Mouse (Mus musculus) embryo, embryonic 10 days (tissue): ENCODE results near the gene Tfr2.
A peak's percentile ranks its signal among the peaks of the same experiment; 100 is the strongest.
"Not testable (repeated sequence)": the region's sequence is repeated elsewhere in the genome, so short reads cannot be mapped to it uniquely, and the experiment has no call there.

ENCODE experiments used
- DNase-seq: peaks from one replicate; pipeline ENCODE4 v3.0.0-alpha.2; 2015; ENCODE audit warnings: low spot score

Gene Tfr2

DNA sequence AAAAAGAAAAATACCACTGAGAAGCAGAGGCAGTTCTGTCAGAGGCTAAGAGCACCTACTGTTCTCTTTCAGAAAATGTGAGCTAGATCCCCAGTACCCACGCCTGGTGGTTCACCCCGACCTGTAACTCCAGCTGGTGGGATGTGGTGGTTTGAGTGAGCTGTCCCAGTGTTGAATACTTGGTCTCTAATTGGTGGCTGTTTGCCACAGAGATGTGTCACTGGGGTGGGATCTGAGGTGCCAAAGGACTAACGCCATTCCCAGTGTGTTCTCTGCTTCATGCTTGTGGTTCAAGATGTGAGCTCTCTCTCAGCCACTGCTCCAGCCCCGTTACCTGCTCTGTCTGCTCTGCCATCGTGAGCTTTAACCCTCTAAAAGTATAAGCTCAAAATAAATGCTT lies 20.9 kb downstream of the Tfr2 start:
- DNase-seq: no peak

DNA sequence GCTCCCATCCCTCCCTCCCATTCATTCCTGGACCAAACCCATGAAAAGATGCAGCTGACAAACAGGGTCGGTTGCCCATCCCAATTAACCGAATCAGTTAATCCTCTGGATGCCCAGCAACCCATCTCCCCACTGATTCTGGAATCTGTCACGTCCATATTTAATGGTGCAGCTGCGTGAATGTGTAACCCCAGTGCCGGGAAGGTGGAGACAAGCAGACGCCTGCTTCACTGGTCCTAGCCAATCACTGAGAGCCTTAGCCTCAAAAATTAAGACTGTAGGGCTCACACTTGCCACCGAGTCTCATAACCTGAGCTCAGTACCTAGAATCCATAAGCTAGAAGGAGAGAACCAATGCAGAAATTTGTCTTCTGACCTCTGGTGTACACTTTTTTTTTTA lies 26.3 kb downstream of the Tfr2 start:
- no peak for DNase-seq

DNA sequence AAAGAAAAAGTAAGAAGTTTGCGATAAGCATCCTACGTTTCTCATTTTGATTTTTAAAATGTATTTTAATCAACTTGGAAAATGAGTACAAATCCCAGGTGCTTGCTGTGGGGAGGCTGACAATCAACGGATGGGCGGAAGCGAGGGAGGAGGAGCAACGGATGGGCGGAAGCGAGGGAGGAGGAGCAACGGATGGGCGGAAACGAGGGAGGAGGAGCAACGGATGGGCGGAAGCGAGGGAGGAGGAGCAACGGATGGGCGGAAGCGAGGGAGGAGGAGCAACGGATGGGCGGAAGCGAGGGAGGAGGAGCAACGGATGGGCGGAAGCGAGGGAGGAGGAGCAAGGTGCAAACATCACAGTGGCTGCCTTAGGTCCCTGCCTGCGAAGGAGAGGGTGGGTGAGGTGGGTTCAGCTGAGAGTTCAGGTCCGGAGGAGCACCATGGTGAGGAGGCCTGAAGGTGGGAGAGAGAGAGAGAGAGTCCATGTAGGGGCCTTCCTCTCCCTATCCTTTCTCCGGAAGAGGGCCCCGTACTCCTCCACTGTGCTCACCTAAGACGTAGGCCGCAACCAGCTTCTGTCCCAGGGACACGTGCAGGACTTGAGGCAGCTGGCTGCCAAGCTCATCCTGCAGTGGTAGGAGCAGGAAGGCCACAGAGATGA lies 27.1 kb downstream of the Tfr2 start:
- DNase-seq: peak; percentile 29

DNA sequence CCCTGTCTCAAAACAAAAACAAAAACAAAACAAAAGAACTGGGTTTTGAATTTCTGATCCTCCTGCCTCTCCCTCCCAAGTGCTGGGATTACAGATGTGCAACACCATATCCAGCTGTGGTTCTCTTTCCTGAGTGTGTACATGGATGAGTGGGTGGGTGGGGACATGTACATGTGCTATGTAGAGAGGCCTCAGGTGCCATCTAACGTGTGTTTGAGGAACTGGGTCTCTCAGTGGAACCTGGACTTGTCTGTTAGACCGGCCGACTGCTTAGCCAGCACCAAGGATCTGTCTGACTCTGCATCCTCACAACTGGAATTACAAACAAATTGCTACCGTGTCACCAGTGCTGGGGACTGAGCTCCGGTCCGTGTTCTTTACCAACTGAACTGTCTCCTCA lies 28.0 kb downstream of the Tfr2 start:
- no peak for DNase-seq

DNA sequence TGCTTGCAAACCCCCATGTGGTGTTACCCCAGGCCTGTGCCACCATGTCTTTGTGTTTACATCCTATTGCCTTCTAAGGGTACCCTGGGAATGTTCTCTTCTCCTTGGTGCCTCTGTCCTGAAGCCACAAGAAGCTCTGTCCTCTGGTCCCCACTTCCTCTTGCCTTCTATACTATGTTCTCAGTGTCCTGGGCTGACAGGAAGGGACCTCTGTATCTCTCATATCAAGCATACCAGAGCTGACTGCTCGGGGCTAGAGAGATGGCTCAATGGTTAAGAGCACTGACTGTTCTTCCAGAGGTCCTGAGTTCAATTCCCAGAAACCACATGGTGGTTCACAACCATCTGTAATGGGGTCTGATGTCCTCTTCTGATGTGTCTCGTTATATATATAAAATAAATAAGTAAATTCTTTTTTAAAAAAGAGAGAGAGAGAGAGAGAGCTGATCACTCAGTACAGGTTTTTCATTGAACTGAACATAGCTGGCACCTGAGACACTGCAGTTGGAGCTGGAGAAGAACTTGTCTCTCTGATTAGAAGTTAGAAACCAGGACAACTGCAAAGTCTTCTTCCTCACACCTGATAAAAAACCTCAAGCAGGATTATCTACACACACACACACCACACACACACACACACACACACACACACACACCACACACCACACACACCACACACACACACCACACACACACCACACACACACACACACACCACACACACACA lies 28.6 kb downstream of the Tfr2 start:
- no peak for DNase-seq

DNA sequence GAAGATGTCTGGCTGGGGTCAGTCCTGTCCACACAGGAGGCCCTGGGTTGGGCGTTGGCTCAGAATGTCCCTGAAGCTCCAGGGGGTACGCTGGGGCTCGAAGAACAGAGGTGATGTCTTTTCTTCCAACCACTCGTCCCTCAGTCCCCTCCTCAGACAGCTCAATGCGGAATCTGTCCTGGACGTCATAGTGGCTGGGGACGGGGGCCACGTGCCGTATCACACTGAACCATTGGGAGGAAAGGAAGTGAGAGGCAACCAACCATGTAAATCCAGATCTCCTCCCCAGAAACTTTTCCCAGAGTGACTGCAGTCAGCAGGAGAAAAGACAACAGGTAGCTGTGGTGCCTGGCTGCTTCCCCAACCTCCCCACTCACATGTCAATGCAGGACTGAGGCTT lies 30.0 kb downstream of the Tfr2 start:
- no peak for DNase-seq

DNA sequence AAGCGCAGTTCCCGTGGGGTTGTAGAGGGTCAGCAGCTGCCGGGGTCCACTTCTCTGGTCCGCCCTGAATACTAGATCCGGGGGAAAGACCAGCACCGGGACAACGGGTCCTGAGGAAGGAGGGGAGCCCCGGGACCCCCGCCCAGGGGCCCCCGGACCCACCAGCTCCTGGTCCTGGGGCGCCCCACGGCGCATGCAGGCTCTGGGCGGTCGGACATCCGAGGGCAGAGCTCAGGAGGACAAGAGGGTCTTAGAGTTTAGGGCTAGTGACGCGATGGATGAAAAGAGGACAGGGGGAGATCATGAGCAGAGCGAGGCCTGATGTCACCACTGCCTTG lies 30.6 kb downstream of the Tfr2 start:
- no peak for DNase-seq

DNA sequence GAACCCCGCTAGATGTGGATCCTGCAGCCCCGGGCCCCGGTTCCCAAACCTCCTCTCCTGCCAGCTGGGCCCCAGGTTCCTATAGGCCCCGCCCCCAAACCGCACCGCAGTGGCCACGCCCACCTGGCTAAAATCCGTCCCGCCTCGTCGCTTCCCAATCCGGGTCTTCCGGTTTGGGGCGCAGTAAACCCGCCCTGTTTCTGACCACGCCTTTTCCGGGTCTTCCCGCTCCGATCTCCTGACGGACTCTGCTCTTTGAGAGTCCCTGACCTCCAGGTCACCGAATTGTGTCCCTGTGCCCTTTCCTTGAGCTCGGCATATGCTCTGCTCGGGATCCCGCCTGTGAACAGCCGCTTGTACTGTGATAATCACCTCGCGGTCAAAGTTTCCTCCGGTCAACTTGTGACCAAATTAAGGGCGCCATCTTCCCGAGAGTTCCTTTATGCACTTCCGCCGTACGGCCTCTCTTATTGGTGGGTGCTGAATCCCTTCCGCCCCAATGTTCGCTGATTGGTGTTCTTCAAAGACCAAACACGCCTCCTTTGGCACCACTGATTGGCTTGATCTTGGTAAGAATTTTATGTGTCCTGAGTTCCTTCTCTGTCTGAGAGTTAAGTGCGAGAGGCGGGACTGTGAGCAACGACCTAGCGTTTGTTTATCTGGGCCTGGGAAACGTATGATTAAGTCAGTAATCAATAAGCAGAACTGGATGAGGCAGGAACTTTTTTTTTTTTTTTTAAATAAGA lies 31.2 kb downstream of the Tfr2 start, which contains the start of gene Mospd3:
Mospd3 (minus strand) TSS at position 440 of the 746 bp plus-strand sequence.
- peak; percentile 98 for DNase-seq

DNA sequence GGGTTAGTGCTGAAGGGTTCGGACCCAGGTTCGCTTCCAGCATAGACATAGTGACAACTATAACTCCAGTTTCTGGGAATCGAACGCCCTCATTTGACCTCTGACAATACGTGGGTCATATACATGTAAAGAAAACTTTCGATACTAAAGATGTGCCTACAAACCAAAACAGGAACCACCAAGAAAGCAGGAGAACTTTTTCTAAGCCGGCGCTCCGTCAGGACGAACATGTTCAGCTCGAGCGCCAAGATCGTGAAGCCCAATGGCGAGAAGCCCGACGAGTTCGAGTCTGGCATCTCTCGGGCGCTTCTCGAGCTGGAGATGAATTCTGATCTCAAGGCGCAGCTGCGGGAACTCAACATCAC lies 31.7 kb downstream of the Tfr2 start:
- peak; percentile 53 for DNase-seq

DNA sequence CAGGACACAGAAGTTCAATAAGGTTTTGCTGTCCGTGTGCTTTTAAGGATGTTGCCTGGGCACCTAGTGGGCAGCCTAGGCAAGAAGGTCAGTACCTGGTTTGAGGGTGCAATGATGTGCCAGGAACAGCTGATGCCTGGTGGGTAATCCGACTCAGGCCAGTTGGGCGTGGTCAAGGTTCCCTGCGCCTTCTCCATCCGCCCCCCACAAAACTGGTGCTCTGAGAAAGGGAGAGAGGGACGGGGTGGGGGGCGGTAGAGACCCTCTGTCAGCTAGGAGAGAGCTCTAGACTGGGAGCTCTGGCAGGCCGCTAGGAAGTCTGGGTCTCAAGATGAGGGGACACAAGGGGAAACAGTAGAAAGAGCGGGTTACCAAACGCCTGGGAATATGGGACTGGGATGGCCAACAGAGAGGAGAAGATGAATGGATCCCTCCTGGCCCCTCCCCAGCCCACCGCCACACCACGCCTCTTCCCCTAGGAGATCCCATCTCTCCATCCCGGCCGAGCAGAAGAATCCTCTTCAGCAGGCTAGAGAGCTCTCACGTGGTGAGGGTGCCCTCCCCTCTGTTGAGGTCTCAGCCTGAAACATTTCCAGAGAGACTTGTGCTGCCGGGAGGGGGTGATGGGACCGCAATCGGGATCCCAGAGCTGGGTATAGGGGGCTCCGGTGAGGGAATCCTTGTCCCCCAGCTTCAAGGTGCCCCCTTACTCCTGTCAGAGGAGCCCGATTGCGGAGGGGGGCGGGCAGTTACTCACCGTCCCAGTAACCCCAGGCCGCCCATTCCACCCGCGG lies 38.4 kb downstream of the Tfr2 start:
- DNase-seq: peak; percentile 50

DNA sequence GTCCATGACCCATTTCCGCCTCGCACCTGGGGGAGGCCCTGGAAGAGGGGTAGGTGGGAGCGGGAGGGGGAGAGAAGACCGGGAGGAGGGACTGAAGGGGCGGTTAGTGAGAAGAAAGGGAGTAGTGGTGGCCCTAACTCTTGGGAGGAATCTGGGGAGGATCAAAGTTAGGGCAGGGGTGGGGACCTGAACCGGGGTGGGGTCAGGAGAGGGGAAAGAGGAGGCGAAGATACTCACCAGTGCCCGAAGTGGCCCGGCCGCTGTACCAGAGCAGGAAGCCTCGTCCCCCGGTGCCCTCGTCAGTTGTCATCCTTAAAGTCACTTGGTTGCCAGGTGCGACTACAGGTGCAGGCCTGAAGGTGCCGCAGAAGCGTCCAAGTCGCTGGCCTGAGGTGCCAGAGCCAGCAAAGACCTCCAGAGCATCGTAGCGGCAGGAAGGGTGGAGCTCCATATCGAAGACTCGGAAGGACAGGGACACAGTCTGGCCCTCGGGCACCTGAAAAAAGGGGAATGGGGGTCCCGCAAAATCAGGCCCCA lies 39.1 kb downstream of the Tfr2 start:
- DNase-seq: no peak

DNA sequence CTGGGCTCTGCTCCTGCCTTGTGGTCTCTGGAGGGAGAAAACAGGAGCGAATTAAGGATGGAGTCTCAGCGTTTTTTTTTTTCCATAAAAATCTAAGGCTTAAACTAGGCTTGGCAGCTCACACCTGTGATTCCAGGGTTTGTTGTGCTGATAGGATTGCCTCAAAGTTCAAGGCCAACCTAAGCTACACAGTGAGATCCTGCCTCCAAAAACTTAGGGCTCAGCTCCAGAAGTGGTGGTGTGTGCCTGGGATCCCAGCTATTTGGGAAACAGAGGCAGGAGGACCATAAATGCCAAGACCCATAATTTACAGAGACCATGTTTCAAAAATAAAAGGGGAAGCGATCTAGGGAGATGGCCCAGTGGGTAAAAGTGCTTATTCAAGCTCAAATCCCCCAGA lies 39.7 kb downstream of the Tfr2 start:
- no peak for DNase-seq

DNA sequence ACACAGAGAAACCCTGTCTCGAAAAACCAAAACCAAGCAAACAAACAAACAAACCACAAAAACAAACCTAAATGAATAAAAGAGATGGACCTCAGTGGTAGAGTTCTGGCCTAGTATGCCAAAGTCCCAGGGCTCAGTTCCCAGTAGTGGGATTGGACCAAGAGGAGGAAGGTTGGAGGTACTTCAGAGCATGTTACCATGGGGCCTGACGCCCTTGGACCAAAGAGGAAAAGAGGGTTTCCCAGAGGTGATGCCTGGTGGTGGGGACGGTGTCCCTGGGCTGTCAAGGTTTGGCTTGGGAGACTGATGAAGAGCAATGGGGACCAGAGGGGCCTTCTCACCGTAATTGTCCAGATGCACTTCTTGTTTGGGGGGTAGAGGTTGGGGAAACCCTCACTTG lies 40.4 kb downstream of the Tfr2 start:
- DNase-seq: no peak

DNA sequence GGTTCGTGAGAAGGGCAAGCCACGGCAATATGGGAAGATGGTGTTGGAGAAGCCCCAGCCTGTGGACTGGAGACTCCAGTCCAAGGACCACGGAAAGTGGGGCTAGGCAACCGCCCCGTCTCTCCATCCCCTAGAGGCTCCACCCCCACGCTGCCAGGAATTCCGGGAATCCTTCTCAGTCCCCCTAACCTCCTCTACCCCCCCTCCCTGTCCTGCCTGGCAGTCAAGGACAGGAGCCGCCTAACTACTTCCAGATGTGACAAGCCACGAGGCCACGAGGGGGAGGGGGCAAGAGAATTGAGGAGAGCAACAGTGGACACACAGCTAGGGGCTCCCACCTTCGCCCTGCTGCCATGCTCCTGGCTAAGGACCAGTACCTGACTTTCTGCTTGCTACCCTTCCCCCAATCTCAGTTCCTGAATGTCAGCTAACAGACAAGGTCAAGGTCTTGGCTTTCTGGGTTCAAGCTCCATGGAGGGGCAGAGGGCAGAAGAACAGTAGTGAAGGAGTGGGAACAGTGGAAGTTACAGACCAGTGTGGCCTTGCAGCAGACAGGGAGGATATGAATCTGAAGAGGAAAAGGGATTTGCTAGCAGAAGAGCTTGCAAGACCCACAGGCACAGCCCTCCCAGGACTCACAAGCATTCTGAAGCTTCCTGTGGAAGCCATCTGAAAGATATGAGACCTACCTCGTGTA lies 41.1 kb downstream of the Tfr2 start:
- peak; percentile 89 for DNase-seq

DNA sequence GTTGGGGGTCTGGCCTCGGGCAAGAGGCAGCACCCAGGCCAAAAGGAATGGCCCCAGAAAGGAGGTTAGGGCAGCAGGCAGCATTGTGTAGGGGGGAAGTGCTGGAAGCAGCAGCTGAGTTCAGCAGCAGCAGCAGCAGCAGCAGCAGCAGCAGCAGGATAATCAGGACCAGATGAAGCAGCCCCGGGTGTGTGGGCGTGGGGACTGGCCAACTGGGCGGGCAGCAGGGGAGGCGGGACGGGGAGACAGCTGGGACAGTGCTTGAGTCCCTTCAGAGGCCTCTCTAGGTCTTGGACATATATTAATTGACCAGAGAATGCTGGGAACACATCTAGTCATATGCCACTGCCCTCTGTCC lies 41.6 kb downstream of the Tfr2 start:
- peak; percentile 82 for DNase-seq

DNA sequence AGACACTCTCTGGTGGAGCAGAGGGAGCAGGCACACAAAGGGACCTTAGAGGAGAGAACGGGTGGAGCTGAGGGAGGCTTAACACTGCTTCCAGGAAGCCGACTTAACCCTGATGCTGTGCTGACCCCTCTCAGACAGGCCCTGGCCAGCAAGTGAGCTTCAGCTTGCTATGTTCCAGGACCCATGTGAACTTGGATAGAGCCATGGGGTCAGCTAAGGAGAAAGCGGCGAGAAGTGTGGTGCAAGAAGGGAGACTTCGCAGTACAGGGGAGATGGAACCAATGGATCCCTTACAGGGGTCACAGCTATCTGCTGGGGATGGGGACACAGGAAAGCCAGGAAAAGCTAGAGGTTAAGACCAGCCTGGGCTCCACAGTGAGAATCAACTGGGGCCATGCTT lies 43.4 kb downstream of the Tfr2 start:
- DNase-seq: no peak

DNA sequence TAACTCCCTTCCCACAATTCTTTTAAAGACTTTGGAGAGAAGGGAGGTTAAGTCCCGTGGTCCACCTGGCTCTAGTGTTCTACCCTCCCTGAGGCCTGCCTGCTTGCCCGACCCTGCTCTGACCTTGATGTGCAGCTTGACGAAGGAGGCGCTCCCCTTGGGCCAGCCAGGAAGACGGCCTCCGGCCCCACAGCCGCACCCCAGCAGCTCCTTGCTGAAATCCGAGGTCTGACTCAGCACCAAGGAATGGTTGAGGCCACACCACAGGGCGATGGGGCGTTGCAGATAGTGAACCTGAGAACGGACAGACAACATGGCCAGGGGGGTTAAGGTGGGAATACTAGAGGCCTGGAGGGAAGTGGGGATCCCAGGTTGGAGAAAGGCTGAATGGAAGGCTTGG lies 43.9 kb downstream of the Tfr2 start, which contains the start of gene Pcolce:
Pcolce (minus strand) TSS at position 235 of the 400 bp plus-strand sequence.
- DNase-seq: no peak

DNA sequence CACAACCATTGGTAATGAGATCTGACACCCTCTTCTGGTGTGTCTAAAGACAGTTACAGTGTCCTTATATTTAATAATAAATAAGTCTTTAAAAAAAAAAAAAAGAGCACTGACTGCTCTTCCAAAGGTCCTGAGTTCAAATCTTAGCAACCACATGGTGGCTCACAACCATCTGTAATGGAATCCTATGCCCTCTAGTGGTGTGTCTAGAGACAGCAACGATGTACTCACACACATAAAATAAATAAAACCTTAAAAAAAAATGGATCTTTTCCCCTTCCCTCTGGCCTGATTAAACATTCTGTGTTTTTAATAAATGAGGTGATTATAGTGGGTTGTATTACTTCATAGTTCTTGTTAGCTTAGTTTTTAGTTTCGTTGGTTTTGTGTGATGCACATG lies 45.3 kb downstream of the Tfr2 start:
- DNase-seq: not testable (repeated sequence)

DNA sequence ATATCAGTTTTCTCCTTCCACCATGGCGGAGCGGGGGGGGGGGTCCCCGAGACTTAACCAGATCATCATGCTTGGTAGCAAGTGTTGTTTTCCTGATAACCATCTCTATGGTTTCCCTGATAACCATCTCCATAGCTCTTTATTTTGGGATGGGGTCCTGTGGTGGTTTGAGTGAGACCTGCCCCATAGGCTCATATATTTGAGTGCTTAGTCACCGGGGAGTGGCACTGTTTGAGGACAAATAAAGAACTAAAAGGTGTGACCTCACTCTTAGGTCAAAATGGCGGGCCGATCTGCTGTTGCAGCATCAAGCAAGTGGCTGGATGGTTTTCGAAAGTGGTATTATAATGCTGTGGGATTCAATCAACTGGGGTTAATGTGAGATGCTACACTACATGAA lies 45.7 kb downstream of the Tfr2 start:
- DNase-seq: no peak

DNA sequence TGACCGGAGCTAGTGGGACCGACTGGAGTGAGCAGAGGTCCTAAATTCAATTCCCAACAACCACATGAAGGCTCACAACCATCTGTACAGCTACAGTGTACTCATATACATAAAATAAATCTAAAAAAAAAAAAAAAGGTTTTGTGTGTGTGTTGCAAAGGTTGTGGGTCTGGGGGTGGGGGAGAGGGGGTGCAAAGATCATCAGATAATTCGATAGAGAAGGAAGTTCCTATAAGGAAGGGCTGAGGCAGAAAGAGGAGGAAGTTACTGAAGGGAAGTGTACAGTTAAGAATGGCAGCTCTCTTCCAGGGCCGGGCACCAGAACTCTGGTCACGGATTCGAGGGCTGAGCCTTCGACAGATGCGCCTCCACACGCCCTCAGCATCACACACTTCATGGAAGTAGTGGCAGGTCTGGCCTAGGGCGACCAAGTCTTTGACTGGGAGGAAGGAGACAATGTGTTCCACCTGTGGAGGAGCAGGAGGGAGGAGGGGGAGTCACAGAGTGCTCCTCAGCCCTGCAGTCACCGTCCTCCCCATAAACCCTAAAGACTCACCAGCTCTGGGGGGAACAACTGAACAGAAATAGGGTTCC lies 54.4 kb downstream of the Tfr2 start:
- no peak for DNase-seq

DNA sequence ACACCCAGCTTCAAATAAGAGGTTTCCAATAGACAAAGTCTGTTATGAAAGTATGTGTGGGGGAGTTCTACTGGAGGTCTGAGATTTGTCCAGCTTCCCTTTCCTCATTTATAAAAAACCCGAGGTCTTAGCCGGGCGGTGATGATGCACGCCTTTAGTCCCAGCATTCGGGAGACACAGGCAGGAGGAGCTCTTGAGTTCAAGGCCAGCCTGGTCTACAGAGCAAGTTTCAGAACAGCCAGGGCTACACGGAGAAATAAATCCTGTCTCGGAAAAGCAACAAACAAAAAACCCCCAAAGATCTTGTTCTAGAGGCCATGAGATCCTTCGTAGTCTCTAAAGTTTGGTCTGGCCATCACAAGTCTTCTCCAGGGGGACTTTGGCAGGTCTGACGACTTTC lies 58.4 kb downstream of the Tfr2 start:
- DNase-seq: no peak
